Mouse (Mus musculus): ENCODE data around the gene Svep1. TPM values are rescaled to one million over a fixed set of nuclear protein-coding genes. Genes with fewer than 3 reads are reported as not detected.

Svep1 gene
- polyA plus RNA-seq (2015; fragmentation: Nextera tagmentation; extraction: Ambion mirVana): 2.0 and 2.5 TPM in 2 replicates

DNA sequence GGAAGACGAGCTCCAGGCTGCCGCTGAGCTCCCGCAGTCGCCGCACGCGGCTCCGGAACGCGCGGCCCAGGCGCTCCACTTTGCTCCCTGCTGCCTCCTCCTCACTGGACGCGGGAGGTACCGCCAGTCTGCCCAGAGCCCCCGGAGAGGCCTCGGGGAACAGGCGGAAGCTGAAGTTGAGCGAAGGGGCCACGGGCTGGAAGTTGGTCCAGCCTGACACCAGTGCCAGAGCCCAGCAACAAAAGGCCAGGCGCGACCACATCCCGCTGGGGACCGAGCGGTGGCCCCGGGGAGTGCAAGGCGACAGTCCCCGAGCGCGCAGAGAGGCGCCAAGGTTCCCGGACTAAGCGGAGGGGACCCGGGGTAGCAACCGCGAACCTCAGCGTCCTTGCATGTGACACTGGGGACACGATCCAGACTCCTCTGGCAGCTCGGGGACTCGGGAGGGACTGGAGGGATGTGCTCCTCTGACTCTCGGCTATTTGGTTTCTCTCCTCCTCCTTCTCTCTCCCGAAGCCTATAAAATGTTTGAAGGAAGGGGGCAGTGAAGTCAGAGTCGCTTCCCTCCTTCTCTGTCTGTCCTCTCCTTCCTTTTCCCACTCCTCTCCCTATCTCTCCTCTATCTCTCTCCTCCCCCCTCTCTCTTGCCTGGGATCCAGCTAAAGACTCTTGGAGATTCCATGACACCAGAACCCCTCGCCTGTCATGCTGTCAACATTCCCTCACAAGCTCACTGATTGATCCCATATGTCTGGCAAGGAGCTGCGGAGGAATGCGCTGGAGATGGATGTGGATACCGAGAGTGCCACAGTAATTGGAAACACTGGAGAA lies at the start of gene Svep1:
TSS of gene Svep1 (minus strand) at position 745 of the 831 bp plus-strand sequence.
- H3K27ac ChIP-seq (ENCODE audit: low read depth, low read length): no peak within 1 kb of the TSS; the same call in none of the 2 replicates
- peaks cover 24% of the 10 kb centered on the region for H3K27me3 ChIP-seq (replicated peaks; ENCODE audit: control insufficient read depth, insufficient read depth, low read length)
- no peak for ATAC-seq
- H3K4me3 ChIP-seq (ENCODE audit: low read depth, low read length): peak within 1 kb of the TSS; percentile 44
- H3K4me1 ChIP-seq (replicated peaks; ENCODE audit: control insufficient read depth, insufficient read depth, low read length): no peaks in the 10 kb centered on the region
- peak; percentile 36 for TF ChIP-seq CTCF (IDR thresholded peaks at IDR 0.05; ENCODE audit: low read depth)
- under 1% methylated on average over 47 of the region's 47 CpGs for WGBS
- H3K36me3 ChIP-seq (ENCODE audit: control insufficient read depth, insufficient read depth): no peaks in the 10 kb centered on the region
- peak within 1 kb of the TSS; percentile 65 for H3K4me2 ChIP-seq (replicated peaks; ENCODE audit: low read depth)
- no peaks in the 10 kb centered on the region for H3K9me3 ChIP-seq (ENCODE audit: control insufficient read depth)
- H3K9ac ChIP-seq (ENCODE audit: low read depth, low read length): peak within 1 kb of the TSS; percentile 57

DNA sequence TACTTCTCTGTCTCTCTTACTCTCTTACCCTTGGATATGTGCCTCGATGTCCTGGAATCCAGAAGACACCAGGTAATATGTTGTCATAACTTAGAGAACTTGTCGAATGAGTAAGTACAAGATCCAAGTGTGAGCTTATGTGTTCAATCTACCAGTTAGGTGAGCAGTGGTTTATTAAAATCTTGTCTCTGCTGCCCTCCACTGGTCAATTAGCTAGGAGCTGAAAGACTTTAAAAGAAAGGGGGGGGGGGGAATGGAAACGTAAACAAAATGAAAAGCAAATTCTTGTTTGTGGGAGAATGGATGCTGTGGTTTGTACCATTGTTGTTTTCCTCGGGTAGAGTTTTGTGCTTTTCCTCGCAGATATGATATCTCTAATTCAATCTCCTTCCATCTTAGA lies 46.8 kb upstream of the Svep1 start:
- H3K27ac ChIP-seq (ENCODE audit: low read depth, low read length): no peak overlapping the region
- peak; percentile 75 for TF ChIP-seq CTCF (IDR thresholded peaks at IDR 0.05; ENCODE audit: low read depth)
- no peak overlapping the region for H3K4me3 ChIP-seq (ENCODE audit: low read depth, low read length)
- ATAC-seq: no peak
- no peaks in the 10 kb centered on the region for H3K4me1 ChIP-seq (replicated peaks; ENCODE audit: control insufficient read depth, insufficient read depth, low read length)
- no peak overlapping the region for H3K4me2 ChIP-seq (replicated peaks; ENCODE audit: low read depth)
- no peaks in the 10 kb centered on the region for H3K27me3 ChIP-seq (replicated peaks; ENCODE audit: control insufficient read depth, insufficient read depth, low read length)
- 24% methylated on average over 5 of the region's 5 CpGs for WGBS
- H3K9me3 ChIP-seq (ENCODE audit: control insufficient read depth): no peaks in the 10 kb centered on the region
- no peak overlapping the region for H3K9ac ChIP-seq (ENCODE audit: low read depth, low read length)
- no peaks in the 10 kb centered on the region for H3K36me3 ChIP-seq (ENCODE audit: control insufficient read depth, insufficient read depth)

DNA sequence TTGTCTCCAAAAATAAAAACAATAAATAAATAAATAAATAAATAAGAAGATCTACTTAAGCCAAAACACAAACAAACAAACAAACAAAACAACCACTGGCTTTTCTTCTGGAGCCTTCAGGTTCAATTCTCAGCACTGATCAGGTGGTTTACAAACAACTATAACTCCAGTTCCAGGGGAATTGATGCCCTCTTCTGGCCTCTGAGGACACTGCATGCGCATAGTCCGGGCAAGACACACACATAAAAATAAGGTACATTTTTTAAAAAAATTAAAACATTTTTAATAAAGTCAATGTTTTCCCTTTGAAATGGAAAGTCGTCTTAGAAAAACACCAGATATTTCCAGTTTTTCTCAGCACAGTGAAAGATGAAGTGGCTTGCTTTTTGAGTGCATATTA lies 45.7 kb upstream of the Svep1 start:
- no peak overlapping the region for H3K9ac ChIP-seq (ENCODE audit: low read depth, low read length)
- no peak overlapping the region for H3K27ac ChIP-seq (ENCODE audit: low read depth, low read length)
- H3K36me3 ChIP-seq (ENCODE audit: control insufficient read depth, insufficient read depth): no peaks in the 10 kb centered on the region
- H3K4me3 ChIP-seq (ENCODE audit: low read depth, low read length): no peak overlapping the region
- 0 out of 2 replicates have a peak, but pooled peaks have one; percentile 31 for TF ChIP-seq CTCF (IDR thresholded peaks at IDR 0.05; ENCODE audit: low read depth)
- H3K4me1 ChIP-seq (replicated peaks; ENCODE audit: control insufficient read depth, insufficient read depth, low read length): no peaks in the 10 kb centered on the region
- no peaks in the 10 kb centered on the region for H3K27me3 ChIP-seq (replicated peaks; ENCODE audit: control insufficient read depth, insufficient read depth, low read length)
- WGBS: 89% methylated on average over 3 of the region's 3 CpGs
- H3K9me3 ChIP-seq (ENCODE audit: control insufficient read depth): no peaks in the 10 kb centered on the region
- no peak overlapping the region for H3K4me2 ChIP-seq (replicated peaks; ENCODE audit: low read depth)
- ATAC-seq: no peak

DNA sequence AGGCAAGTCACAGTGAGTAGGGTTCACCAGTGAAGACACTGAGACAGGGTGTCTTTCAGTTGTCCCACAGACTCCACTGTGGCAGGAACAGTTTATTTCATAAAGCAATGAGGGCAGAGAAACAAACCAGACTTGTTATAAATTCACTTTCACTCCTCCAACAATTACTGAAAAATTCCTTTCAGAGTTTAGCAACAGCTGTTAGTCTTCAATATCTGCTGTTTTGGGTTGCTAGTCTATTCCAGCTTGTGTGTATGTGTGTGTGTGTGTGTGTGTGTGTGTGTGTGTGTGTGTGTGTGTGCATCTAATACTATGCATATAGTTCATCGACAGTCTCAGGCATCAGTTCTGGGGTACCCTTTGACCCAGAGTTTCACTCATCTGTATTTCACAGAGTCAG lies 38.9 kb upstream of the Svep1 start:
- no peaks in the 10 kb centered on the region for H3K36me3 ChIP-seq (ENCODE audit: control insufficient read depth, insufficient read depth)
- H3K4me1 ChIP-seq (replicated peaks; ENCODE audit: control insufficient read depth, insufficient read depth, low read length): no peaks in the 10 kb centered on the region
- H3K27ac ChIP-seq (ENCODE audit: low read depth, low read length): no peak overlapping the region
- WGBS: 68% methylated on average over 1 of the region's 1 CpGs
- no peaks in the 10 kb centered on the region for H3K27me3 ChIP-seq (replicated peaks; ENCODE audit: control insufficient read depth, insufficient read depth, low read length)
- no peak overlapping the region for H3K4me2 ChIP-seq (replicated peaks; ENCODE audit: low read depth)
- no peak for ATAC-seq
- no peak overlapping the region for H3K4me3 ChIP-seq (ENCODE audit: low read depth, low read length)
- no peaks in the 10 kb centered on the region for H3K9me3 ChIP-seq (ENCODE audit: control insufficient read depth)
- TF ChIP-seq CTCF (IDR thresholded peaks at IDR 0.05; ENCODE audit: low read depth): no peak
- no peak overlapping the region for H3K9ac ChIP-seq (ENCODE audit: low read depth, low read length)

DNA sequence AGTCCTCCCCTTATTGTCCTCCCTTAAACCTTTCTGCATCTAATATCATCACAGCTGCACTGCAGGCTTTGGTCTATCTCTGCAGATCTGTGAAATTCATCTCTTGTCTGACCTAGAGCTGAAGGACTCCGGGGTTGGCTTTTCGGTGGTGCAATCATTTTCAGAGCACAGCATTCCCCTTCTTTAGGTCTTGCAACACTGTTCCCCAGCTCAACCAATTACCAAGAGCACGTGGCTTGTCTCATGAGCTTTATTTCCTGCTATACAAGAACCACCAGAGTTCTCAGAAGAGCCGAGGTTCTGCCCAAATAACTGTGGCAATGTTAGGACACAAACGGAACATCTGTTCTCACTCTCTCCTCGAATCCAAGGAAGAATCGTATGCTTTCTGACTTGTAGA lies 33.8 kb upstream of the Svep1 start:
- Histone ChIP-seq H3K4me2 (replicated peaks; ENCODE audit: low read depth) (no peak overlapping the region), H3K9ac (ENCODE audit: low read depth, low read length) (no peak overlapping the region), H3K4me3 (ENCODE audit: low read depth, low read length) (no peak overlapping the region), H3K4me1 (replicated peaks; ENCODE audit: control insufficient read depth, insufficient read depth, low read length) (no peaks in the 10 kb centered on the region), H3K9me3 (ENCODE audit: control insufficient read depth) (no peaks in the 10 kb centered on the region), H3K27ac (ENCODE audit: low read depth, low read length) (no peak overlapping the region), H3K27me3 (replicated peaks; ENCODE audit: control insufficient read depth, insufficient read depth, low read length) (no peaks in the 10 kb centered on the region), H3K36me3 (ENCODE audit: control insufficient read depth, insufficient read depth) (no peaks in the 10 kb centered on the region)
- TF ChIP-seq CTCF (IDR thresholded peaks at IDR 0.05; ENCODE audit: low read depth): no peak
- WGBS: 69% methylated on average over 7 of the region's 7 CpGs
- ATAC-seq: no peak

DNA sequence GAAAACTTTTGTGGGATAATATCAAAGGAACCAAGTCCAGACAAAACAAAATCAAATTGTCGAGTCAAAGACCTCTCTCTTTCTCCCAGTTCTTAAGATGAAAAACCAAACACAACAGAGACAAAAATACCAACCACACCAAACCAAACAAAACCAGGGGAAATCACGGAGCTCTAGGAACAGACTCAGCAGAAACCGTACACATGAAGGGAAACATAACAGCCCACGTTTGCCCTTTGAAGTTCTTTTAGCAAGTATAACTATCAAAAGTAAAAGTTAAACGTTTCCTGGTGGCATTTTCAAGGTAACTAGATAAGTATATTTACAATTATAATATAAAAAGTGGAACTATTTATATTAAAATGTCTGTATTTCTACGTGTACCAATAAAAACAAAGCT lies 29.2 kb upstream of the Svep1 start:
- Histone ChIP-seq H3K27ac (ENCODE audit: low read depth, low read length) (no peak overlapping the region), H3K9me3 (ENCODE audit: control insufficient read depth) (no peaks in the 10 kb centered on the region), H3K4me2 (replicated peaks; ENCODE audit: low read depth) (no peak overlapping the region), H3K9ac (ENCODE audit: low read depth, low read length) (no peak overlapping the region), H3K36me3 (ENCODE audit: control insufficient read depth, insufficient read depth) (no peaks in the 10 kb centered on the region), H3K4me1 (replicated peaks; ENCODE audit: control insufficient read depth, insufficient read depth, low read length) (no peaks in the 10 kb centered on the region), H3K4me3 (ENCODE audit: low read depth, low read length) (no peak overlapping the region), H3K27me3 (replicated peaks; ENCODE audit: control insufficient read depth, insufficient read depth, low read length) (no peaks in the 10 kb centered on the region)
- no peak for ATAC-seq
- TF ChIP-seq CTCF (IDR thresholded peaks at IDR 0.05; ENCODE audit: low read depth): no peak
- 23% methylated on average over 6 of the region's 6 CpGs for WGBS
